Mouse (Mus musculus) heart, postnatal 14 days (tissue): ENCODE results near the gene Fhit. TPM values are rescaled to one million over a fixed set of nuclear protein-coding genes. Genes with fewer than 3 reads are reported as not detected.

ENCODE experiments used
- DNase-seq, 2 experiments: peaks; one replicate each; pipeline ENCODE4 v3.0.0; 2021 to 2022
- intact Hi-C: fragments of 180-260 bp; cut with DNase I; formaldehyde crosslinking; loops from one replicate; pipeline ENCODE4 v1.15.1; 2025
- total RNA-seq, 2 experiments: library from RNA; stranded (reverse); gene quantifications; 2 replicates each; pipeline ENCODE4 v1.2.3; 2021

Fhit gene
- total RNA-seq, 2 experiments from 2014 or later, result 4.3 to 7.1 TPM

GRCm38 (mm10) chr14:10712916-10713315 is 448.9 kb downstream of the Fhit start:
- intact Hi-C loops, result no loop called here
- DNase-seq, result no peak

GRCm38 (mm10) chr14:10712522-10712881 is 449.3 kb downstream of the Fhit start:
- DNase-seq, result no peak

GRCm38 (mm10) chr14:10711841-10712521 is 449.9 kb downstream of the Fhit start:
- DNase-seq, result no peak

More at GRCm38 (mm10) chr14:10712522-10712881, 449.3 kb downstream of the Fhit start:
- intact Hi-C loops, result no loop called here

GRCm38 (mm10) chr14:10710796-10711311 is 451.0 kb downstream of the Fhit start:
- DNase-seq, result no peak
- intact Hi-C loops, result no loop called here

More at GRCm38 (mm10) chr14:10711841-10712521, 449.9 kb downstream of the Fhit start:
- intact Hi-C loops, result no loop called here

GRCm38 (mm10) chr14:10701707-10702106 is 460.1 kb downstream of the Fhit start:
- no peak for DNase-seq
- intact Hi-C loops, result no loop called here

GRCm38 (mm10) chr14:10680041-10680440 is 481.8 kb downstream of the Fhit start:
- DNase-seq, result no peak
- intact Hi-C loops, result no loop called here

- intact Hi-C loops, result no loop called here
Measured at GRCm38 (mm10) chr14:10679638-10680037, 482.2 kb downstream of the Fhit start.

GRCm38 (mm10) chr14:10677627-10678026 is 484.2 kb downstream of the Fhit start:
- DNase-seq, result peak; percentile 73 to 77
- intact Hi-C loops, result no loop called here

More at GRCm38 (mm10) chr14:10679638-10680037, 482.2 kb downstream of the Fhit start:
- no peak for DNase-seq

- no peak for DNase-seq
- intact Hi-C loops, result no loop called here
Measured at GRCm38 (mm10) chr14:10660247-10660646, 501.6 kb downstream of the Fhit start.

GRCm38 (mm10) chr14:10659326-10659725 is 502.5 kb downstream of the Fhit start:
- intact Hi-C loops, result no loop called here
- DNase-seq, result no peak

GRCm38 (mm10) chr14:10658219-10658618 is 503.6 kb downstream of the Fhit start:
- no peak for DNase-seq
- intact Hi-C loops, result no loop called here

- intact Hi-C loops, result no loop called here
- no peak for DNase-seq
Measured at GRCm38 (mm10) chr14:10657364-10657763, 504.5 kb downstream of the Fhit start.

GRCm38 (mm10) chr14:10655842-10656241 is 506.0 kb downstream of the Fhit start:
- intact Hi-C loops, result no loop called here
- peak; percentile 18 to 37 for DNase-seq

GRCm38 (mm10) chr14:10647832-10648231 is 514.0 kb downstream of the Fhit start:
- peak; percentile 29 to 35 for DNase-seq

GRCm38 (mm10) chr14:10631783-10632182 is 530.1 kb downstream of the Fhit start:
- intact Hi-C loops, result no loop called here
- no peak for DNase-seq

More at GRCm38 (mm10) chr14:10647832-10648231, 514.0 kb downstream of the Fhit start:
- intact Hi-C loops, result no loop called here

- intact Hi-C loops, result no loop called here
- DNase-seq, result no peak
Measured at GRCm38 (mm10) chr14:10630831-10631360, 530.9 kb downstream of the Fhit start.

- no peak for DNase-seq
- intact Hi-C loops, result no loop called here
Measured at GRCm38 (mm10) chr14:10593467-10593866, 568.4 kb downstream of the Fhit start.

- no peak for DNase-seq
- intact Hi-C loops, result no loop called here
Measured at GRCm38 (mm10) chr14:10568937-10569552, 592.8 kb downstream of the Fhit start.

GRCm38 (mm10) chr14:10567771-10568170 is 594.1 kb downstream of the Fhit start:
- intact Hi-C loops, result no loop called here
- DNase-seq, result no peak

GRCm38 (mm10) chr14:10554755-10555154 is 607.1 kb downstream of the Fhit start:
- intact Hi-C loops, result no loop called here
- DNase-seq, result no peak

GRCm38 (mm10) chr14:10548632-10549031 is 613.2 kb downstream of the Fhit start:
- intact Hi-C loops, result no loop called here
- no peak for DNase-seq

- intact Hi-C loops, result no loop called here
- no peak for DNase-seq
Measured at GRCm38 (mm10) chr14:10545916-10546315, 615.9 kb downstream of the Fhit start.
